Mouse (Mus musculus): ENCODE data around the gene Ces1a. TPM values are rescaled to one million over a fixed set of nuclear protein-coding genes. Genes with fewer than 3 reads are reported as not detected.

Ces1a gene
- not detected in 2 replicates for total RNA-seq (2014; rRNA removed)
- polyA plus RNA-seq (2015; fragmentation: Nextera tagmentation; extraction: Ambion mirVana), result 0.09 TPM in 1 of 2 replicates, not detected in the other

DNA sequence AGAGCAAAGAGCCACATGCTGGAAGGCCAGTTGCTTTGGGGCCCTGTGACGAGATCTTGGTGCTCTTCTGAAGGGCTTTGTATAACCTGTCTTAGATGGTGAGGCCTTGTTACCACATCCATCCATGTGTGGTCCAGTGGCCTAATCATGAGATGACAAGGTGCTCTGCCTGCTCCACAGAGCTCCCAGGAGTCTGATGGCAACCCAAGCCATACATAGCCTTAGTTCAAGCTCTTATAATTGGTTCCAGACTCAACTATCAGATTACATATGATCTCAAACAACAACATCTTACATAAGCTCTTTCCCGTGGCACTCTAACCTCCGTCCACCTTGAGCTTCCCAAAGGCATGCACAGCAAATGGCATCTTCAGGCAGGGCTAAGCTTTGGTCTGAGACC lies at the start of gene Ces1a:
TSS of gene Ces1a (minus strand) at position 101 of the 400 bp plus-strand sequence.
- Histone ChIP-seq H3K4me3 (ENCODE audit: low read depth, low read length) (no peak within 1 kb of the TSS), H3K4me2 (ENCODE audit: low read depth, low read length, poor library complexity, severe bottlenecking) (no peak within 1 kb of the TSS), H3K27me3 (ENCODE audit: insufficient read depth, low read length) (no peaks in the 10 kb centered on the region), H3K4me1 (ENCODE audit: insufficient read depth, low read length) (no peaks in the 10 kb centered on the region), H3K36me3 (ENCODE audit: insufficient read depth, low read length) (no peaks in the 10 kb centered on the region), H3K27ac (ENCODE audit: low read depth, low read length) (no peak within 1 kb of the TSS), H3K9ac (replicated peaks; ENCODE audit: low read length, poor library complexity, severe bottlenecking) (no peak within 1 kb of the TSS), H3K9me3 (ENCODE audit: low read length) (no peaks in the 10 kb centered on the region)
- no peak for TF ChIP-seq CTCF (IDR thresholded peaks at IDR 0.05)
- WGBS, result 91% methylated on average over 3 of the region's 3 CpGs
- DNase-seq (ENCODE audit: low spot score) (no peak), ATAC-seq (ENCODE audit: low FRiP score) (no peak)

DNA sequence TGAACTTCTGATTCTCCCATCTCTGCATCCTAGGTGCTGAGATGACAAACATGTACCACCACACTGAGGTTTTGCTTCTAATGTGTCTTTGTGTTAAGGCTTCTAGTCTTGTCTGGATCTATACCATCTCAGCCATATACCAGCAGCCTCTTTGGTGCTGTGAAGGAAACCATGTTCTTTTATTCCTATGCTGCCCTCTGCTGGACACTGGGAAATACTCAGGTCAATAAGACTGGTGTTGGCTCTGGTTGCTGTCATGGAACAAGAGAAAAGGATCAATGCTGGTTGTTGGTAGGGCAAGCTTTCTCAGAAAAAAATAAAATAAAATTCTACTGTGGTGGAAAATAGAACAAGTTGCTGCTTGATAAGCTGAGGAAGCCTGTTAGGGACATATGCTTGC lies 47.4 kb upstream of the Ces1a start:
- peak; percentile 72 for TF ChIP-seq CTCF (IDR thresholded peaks at IDR 0.05)
- H3K27me3 ChIP-seq (ENCODE audit: insufficient read depth, low read length), result no peaks in the 10 kb centered on the region
- H3K27ac ChIP-seq (ENCODE audit: low read depth, low read length), result no peak overlapping the region
- H3K4me2 ChIP-seq (ENCODE audit: low read depth, low read length, poor library complexity, severe bottlenecking), result no peak overlapping the region
- no peaks in the 10 kb centered on the region for H3K4me1 ChIP-seq (ENCODE audit: insufficient read depth, low read length)
- DNase-seq (ENCODE audit: low spot score) (peak; percentile 52), ATAC-seq (ENCODE audit: low FRiP score) (no peak)
- no peak overlapping the region for H3K4me3 ChIP-seq (ENCODE audit: low read depth, low read length)
- no peaks in the 10 kb centered on the region for H3K36me3 ChIP-seq (ENCODE audit: insufficient read depth, low read length)
- no peak overlapping the region for H3K9ac ChIP-seq (replicated peaks; ENCODE audit: low read length, poor library complexity, severe bottlenecking)
- H3K9me3 ChIP-seq (ENCODE audit: low read length), result no peaks in the 10 kb centered on the region

DNA sequence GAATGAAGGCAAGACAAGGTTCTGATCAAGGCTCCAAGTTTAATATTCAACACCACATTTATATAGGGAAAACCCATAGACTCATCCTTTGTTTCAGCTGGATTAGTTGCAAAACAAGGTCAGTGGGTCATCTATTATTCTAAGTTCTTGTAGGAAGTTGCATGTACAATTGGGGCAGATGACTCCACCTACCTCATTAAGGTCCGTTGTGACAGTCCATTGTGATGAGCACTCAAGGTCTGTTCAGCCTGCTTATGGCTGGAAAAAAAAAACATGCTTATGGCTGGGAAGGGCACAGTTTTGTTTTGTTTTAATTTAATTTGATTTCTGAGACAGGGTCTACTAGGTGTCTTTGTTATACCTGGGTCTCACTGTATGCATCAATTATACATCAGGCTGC lies 43.3 kb upstream of the Ces1a start:
- Histone ChIP-seq H3K4me1 (ENCODE audit: insufficient read depth, low read length) (no peaks in the 10 kb centered on the region), H3K27me3 (ENCODE audit: insufficient read depth, low read length) (no peaks in the 10 kb centered on the region), H3K9me3 (ENCODE audit: low read length) (no peaks in the 10 kb centered on the region), H3K27ac (ENCODE audit: low read depth, low read length) (no peak overlapping the region), H3K4me3 (ENCODE audit: low read depth, low read length) (no peak overlapping the region), H3K4me2 (ENCODE audit: low read depth, low read length, poor library complexity, severe bottlenecking) (no peak overlapping the region), H3K9ac (replicated peaks; ENCODE audit: low read length, poor library complexity, severe bottlenecking) (no peak overlapping the region), H3K36me3 (ENCODE audit: insufficient read depth, low read length) (no peaks in the 10 kb centered on the region)
- WGBS, result 67% methylated on average over 1 of the region's 1 CpGs
- ATAC-seq (ENCODE audit: low FRiP score) (no peak), DNase-seq (ENCODE audit: low spot score) (no peak)
- no peak for TF ChIP-seq CTCF (IDR thresholded peaks at IDR 0.05)

DNA sequence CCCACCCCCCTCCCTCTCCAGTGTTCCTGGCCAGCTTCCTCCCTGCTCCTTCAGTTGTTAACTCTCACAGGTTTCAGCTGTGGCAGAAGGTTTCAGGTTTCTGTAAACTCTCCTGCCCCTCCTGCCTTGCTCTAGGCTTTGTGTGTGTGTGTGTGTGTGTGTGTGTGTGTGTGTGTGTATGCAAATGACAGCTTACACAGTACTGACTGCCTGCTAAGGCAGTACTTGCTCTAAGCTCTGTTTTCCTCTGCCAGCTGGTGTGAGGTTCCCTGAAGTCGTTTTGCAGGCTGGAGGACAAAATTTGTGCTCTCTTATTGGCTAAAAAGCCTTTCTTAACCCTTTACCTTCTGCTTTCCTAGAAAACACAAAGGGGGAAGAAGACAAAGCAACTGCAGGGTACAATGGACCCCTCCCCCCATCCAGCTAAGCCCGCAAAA lies 40.7 kb upstream of the Ces1a start:
- Histone ChIP-seq H3K27me3 (ENCODE audit: insufficient read depth, low read length) (no peaks in the 10 kb centered on the region), H3K36me3 (ENCODE audit: insufficient read depth, low read length) (no peaks in the 10 kb centered on the region), H3K9ac (replicated peaks; ENCODE audit: low read length, poor library complexity, severe bottlenecking) (no peak overlapping the region), H3K4me3 (ENCODE audit: low read depth, low read length) (no peak overlapping the region), H3K9me3 (ENCODE audit: low read length) (no peaks in the 10 kb centered on the region), H3K27ac (ENCODE audit: low read depth, low read length) (no peak overlapping the region), H3K4me2 (ENCODE audit: low read depth, low read length, poor library complexity, severe bottlenecking) (no peak overlapping the region), H3K4me1 (ENCODE audit: insufficient read depth, low read length) (no peaks in the 10 kb centered on the region)
- no peak for ATAC-seq (ENCODE audit: low FRiP score)
- WGBS, result 3% methylated on average over 2 of the region's 2 CpGs
- peak; percentile 4 for DNase-seq (ENCODE audit: low spot score)
- TF ChIP-seq CTCF (IDR thresholded peaks at IDR 0.05), result no peak

DNA sequence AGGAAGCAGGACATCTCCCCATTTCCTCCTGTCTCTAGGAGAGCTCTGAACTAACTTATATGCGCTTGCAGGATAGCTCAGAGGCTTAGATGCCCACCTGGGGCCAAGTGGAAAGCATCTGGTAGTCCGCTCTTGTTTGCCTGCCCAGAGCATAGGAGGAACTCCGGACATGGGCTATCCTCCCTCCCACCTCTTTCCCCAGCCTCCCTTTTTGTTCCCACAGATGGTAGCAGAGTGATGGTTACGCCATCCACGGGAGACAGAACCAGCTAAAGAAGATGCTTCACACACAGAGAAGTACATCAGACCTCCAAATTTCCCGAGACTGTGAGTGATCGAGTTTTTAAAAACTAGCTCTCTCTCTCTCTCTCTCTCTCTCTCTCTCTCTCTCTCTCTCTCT lies 40.2 kb upstream of the Ces1a start:
- H3K27me3 ChIP-seq (ENCODE audit: insufficient read depth, low read length), result no peaks in the 10 kb centered on the region
- WGBS, result 31% methylated on average over 7 of the region's 7 CpGs
- H3K4me1 ChIP-seq (ENCODE audit: insufficient read depth, low read length), result no peaks in the 10 kb centered on the region
- no peak overlapping the region for H3K4me3 ChIP-seq (ENCODE audit: low read depth, low read length)
- H3K36me3 ChIP-seq (ENCODE audit: insufficient read depth, low read length), result no peaks in the 10 kb centered on the region
- H3K9ac ChIP-seq (replicated peaks; ENCODE audit: low read length, poor library complexity, severe bottlenecking), result no peak overlapping the region
- no peaks in the 10 kb centered on the region for H3K9me3 ChIP-seq (ENCODE audit: low read length)
- H3K4me2 ChIP-seq (ENCODE audit: low read depth, low read length, poor library complexity, severe bottlenecking), result no peak overlapping the region
- no peak for ATAC-seq (ENCODE audit: low FRiP score)
- no peak for TF ChIP-seq CTCF (IDR thresholded peaks at IDR 0.05)
- H3K27ac ChIP-seq (ENCODE audit: low read depth, low read length), result no peak overlapping the region
- DNase-seq (ENCODE audit: low spot score), result no peak

DNA sequence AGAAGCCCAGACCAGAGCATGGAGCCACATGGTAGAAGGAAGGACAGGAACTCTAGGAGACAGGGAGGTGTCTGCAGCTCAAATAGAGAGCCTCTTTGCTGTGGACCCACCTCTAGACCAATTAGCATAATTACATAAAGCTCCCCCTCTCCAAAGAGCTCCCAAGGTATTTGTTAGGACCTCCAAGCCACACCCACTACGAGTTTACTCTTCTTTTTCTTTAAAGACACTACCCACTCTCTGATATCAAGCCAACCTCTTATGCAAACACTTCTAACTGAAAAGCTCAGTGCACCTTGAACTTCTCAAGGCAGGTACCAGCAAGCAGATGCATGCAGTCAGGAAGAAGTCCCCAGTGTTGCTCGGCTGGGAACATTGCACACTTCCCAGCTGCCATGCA lies 31.9 kb upstream of the Ces1a start, which contains the start of gene Ces1b:
TSS of gene Ces1b (minus strand) at position 131 of the 400 bp plus-strand sequence.
- H3K27me3 ChIP-seq (ENCODE audit: insufficient read depth, low read length), result no peaks in the 10 kb centered on the region
- no peak within 1 kb of the TSS for H3K27ac ChIP-seq (ENCODE audit: low read depth, low read length)
- H3K4me2 ChIP-seq (ENCODE audit: low read depth, low read length, poor library complexity, severe bottlenecking), result no peak within 1 kb of the TSS
- 82% methylated on average over 2 of the region's 2 CpGs for WGBS
- no peak within 1 kb of the TSS for H3K9ac ChIP-seq (replicated peaks; ENCODE audit: low read length, poor library complexity, severe bottlenecking)
- no peaks in the 10 kb centered on the region for H3K4me1 ChIP-seq (ENCODE audit: insufficient read depth, low read length)
- no peak for DNase-seq (ENCODE audit: low spot score)
- H3K4me3 ChIP-seq (ENCODE audit: low read depth, low read length), result no peak within 1 kb of the TSS
- no peaks in the 10 kb centered on the region for H3K36me3 ChIP-seq (ENCODE audit: insufficient read depth, low read length)
- TF ChIP-seq CTCF (IDR thresholded peaks at IDR 0.05), result no peak
- ATAC-seq (ENCODE audit: low FRiP score), result no peak
- no peaks in the 10 kb centered on the region for H3K9me3 ChIP-seq (ENCODE audit: low read length)
